Mouse (Mus musculus) limb, embryonic 13.5 days (tissue): ENCODE results near the gene Tenm2. TPM values are rescaled to one million over a fixed set of nuclear protein-coding genes. Genes with fewer than 3 reads are reported as not detected.
A peak's percentile ranks its signal among the peaks of the same experiment; 100 is the strongest.

Experiments
- ATAC-seq: fragments of 200-750 bp; cut with Nextera tagmentation; 2 replicates; pipeline ENCODE4 v1.8.0; 2017; ENCODE audit warnings: low read depth, moderate number of reproducible peaks, moderate TSS enrichment; ENCODE audit not compliant: low FRiP score
- H3K27ac ChIP-seq: fragments of 300-500 bp; sonication (generic); 2 replicates; pipeline ENCODE4 v1.5.1; 2015; ENCODE audit warnings: inconsistent platforms, mild to moderate bottlenecking, moderate library complexity
- H3K27me3 ChIP-seq: fragments of 300-500 bp; sonication (generic); 2 replicates; pipeline ENCODE4 v1.6.1; 2015; ENCODE audit warnings: mild to moderate bottlenecking, inconsistent platforms
- H3K36me3 ChIP-seq: fragments of 300-500 bp; sonication (generic); 2 replicates; pipeline ENCODE4 v1.6.1; 2015; ENCODE audit warnings: inconsistent platforms, mild to moderate bottlenecking, moderate library complexity
- H3K4me1 ChIP-seq: fragments of 300-500 bp; sonication (generic); 2 replicates; pipeline ENCODE4 v1.6.1; 2015; ENCODE audit warnings: inconsistent platforms
- H3K4me2 ChIP-seq: fragments of 300-500 bp; sonication (generic); replicated peaks from 2 replicates; pipeline ENCODE4 v1.6.1; 2015; ENCODE audit warnings: inconsistent platforms, mild to moderate bottlenecking, moderate library complexity
- H3K4me3 ChIP-seq: fragments of 300-500 bp; sonication (generic); 2 replicates; pipeline ENCODE4 v1.5.1; 2015; ENCODE audit warnings: moderate library complexity, mild to moderate bottlenecking, inconsistent platforms
- H3K9ac ChIP-seq: fragments of 300-500 bp; sonication (generic); 2 replicates; pipeline ENCODE4 v1.6.1; 2015; ENCODE audit warnings: mild to moderate bottlenecking, inconsistent platforms
- H3K9me3 ChIP-seq: fragments of 300-500 bp; sonication (generic); 2 replicates; pipeline ENCODE4 v1.6.1; 2016; ENCODE audit warnings: inconsistent platforms
- WGBS: fragments of 180-500 bp; shearing (Covaris S2); methylation state at CpG from one replicate; pipeline ENCODE4 v1.1.7; 2015; 5-methylcytosine and 5-hydroxymethylcytosine counted together
- polyA plus RNA-seq: library from polyadenylated mRNA; unstranded; fragments of >200 nt; fragmentation: Nextera tagmentation; extraction: Ambion mirVana; gene quantifications from 2 replicates; pipeline ENCODE4 v1.2.1, GENCODE M21; 2015

Gene Tenm2
- polyA plus RNA-seq, 1 experiment from 2014 or later = 6.4 TPM

GRCm38 (mm10) chr11:36036061-36036695 is 1199.6 kb downstream of the Tenm2 start:
- H3K4me3 ChIP-seq = no peak overlapping the region
- H3K4me2 ChIP-seq = no peak overlapping the region
- no peaks in the 10 kb centered on the region for H3K9me3 ChIP-seq
- no peak overlapping the region for H3K9ac ChIP-seq
- H3K27ac ChIP-seq = peak overlapping the region; percentile 35; the same call in 1 of the 2 replicates
- peaks cover 10% of the 10 kb centered on the region for H3K27me3 ChIP-seq
- peak; percentile 88 for ATAC-seq
- H3K36me3 ChIP-seq = no peaks in the 10 kb centered on the region
- WGBS = 25% methylated on average over 7 of the region's 7 CpGs
- H3K4me1 ChIP-seq = peaks cover 29% of the 10 kb centered on the region

- Histone ChIP-seq H3K27me3 (peaks cover 2% of the 10 kb centered on the region; the same call in 1 of the 2 replicates), H3K9ac (no peak overlapping the region), H3K27ac (peak overlapping the region; percentile 17; the same call in 1 of the 2 replicates), H3K4me3 (peak overlapping the region; percentile 6; the same call in 1 of the 2 replicates), H3K36me3 (no peaks in the 10 kb centered on the region), H3K4me1 (peaks cover 37% of the 10 kb centered on the region), H3K4me2 (peak overlapping the region; percentile 47), H3K9me3 (no peaks in the 10 kb centered on the region)
- WGBS = 12% methylated on average over 9 of the region's 9 CpGs
- ATAC-seq = no peak
Measured at GRCm38 (mm10) chr11:36031751-36032150, 1204.0 kb downstream of the Tenm2 start.

- no peak overlapping the region for H3K4me3 ChIP-seq
- peaks cover 16% of the 10 kb centered on the region for H3K27me3 ChIP-seq
- peaks cover 12% of the 10 kb centered on the region; the same call in 1 of the 2 replicates for H3K36me3 ChIP-seq
- 59% methylated on average over 3 of the region's 3 CpGs for WGBS
- H3K4me2 ChIP-seq = no peak overlapping the region
- no peak overlapping the region for H3K9ac ChIP-seq
- no peak for ATAC-seq
- peaks cover 5% of the 10 kb centered on the region; the same call in 1 of the 2 replicates for H3K9me3 ChIP-seq
- H3K27ac ChIP-seq = no peak overlapping the region
- H3K4me1 ChIP-seq = peaks cover 2% of the 10 kb centered on the region; the same call in 1 of the 2 replicates
Measured at GRCm38 (mm10) chr11:36020009-36020408, 1215.8 kb downstream of the Tenm2 start.

- Histone ChIP-seq H3K9ac (no peak overlapping the region), H3K27ac (no peak overlapping the region), H3K4me2 (no peak overlapping the region), H3K27me3 (peaks cover 15% of the 10 kb centered on the region; the same call in 1 of the 2 replicates), H3K9me3 (no peaks in the 10 kb centered on the region), H3K36me3 (no peaks in the 10 kb centered on the region), H3K4me3 (no peak overlapping the region), H3K4me1 (peaks cover 14% of the 10 kb centered on the region)
- 75% methylated on average over 4 of the region's 4 CpGs for WGBS
- no peak for ATAC-seq
Measured at GRCm38 (mm10) chr11:36013179-36013578, 1222.6 kb downstream of the Tenm2 start.

GRCm38 (mm10) chr11:36009281-36010208 is 1226.2 kb downstream of the Tenm2 start:
- Histone ChIP-seq H3K4me1 (peaks cover 14% of the 10 kb centered on the region), H3K4me2 (no peak overlapping the region), H3K27me3 (peaks cover 17% of the 10 kb centered on the region), H3K27ac (no peak overlapping the region), H3K36me3 (no peaks in the 10 kb centered on the region), H3K4me3 (no peak overlapping the region), H3K9ac (no peak overlapping the region), H3K9me3 (no peaks in the 10 kb centered on the region)
- WGBS = 31% methylated on average over 11 of the region's 11 CpGs
- ATAC-seq = peak; percentile 78

GRCm38 (mm10) chr11:36002900-36003299 is 1232.9 kb downstream of the Tenm2 start:
- no peaks in the 10 kb centered on the region for H3K9me3 ChIP-seq
- H3K36me3 ChIP-seq = no peaks in the 10 kb centered on the region
- no peak overlapping the region for H3K9ac ChIP-seq
- H3K4me1 ChIP-seq = peaks cover 9% of the 10 kb centered on the region
- no peak overlapping the region for H3K4me2 ChIP-seq
- no peak for ATAC-seq
- no peak overlapping the region for H3K4me3 ChIP-seq
- peaks cover 52% of the 10 kb centered on the region for H3K27me3 ChIP-seq
- 47% methylated on average over 4 of the region's 4 CpGs for WGBS
- H3K27ac ChIP-seq = no peak overlapping the region

GRCm38 (mm10) chr11:36001282-36001970 is 1234.3 kb downstream of the Tenm2 start:
- ATAC-seq = peak; percentile 90

GRCm38 (mm10) chr11:36000585-36001281 is 1235.0 kb downstream of the Tenm2 start:
- H3K27ac ChIP-seq = no peak overlapping the region
- WGBS = 6% methylated on average over 10 of the region's 10 CpGs
- H3K4me2 ChIP-seq = peak overlapping the region; percentile 62
- ATAC-seq = peak; percentile 9; the same call in 1 of the 2 replicates
- peak overlapping the region; percentile 35 for H3K4me3 ChIP-seq
- H3K4me1 ChIP-seq = peaks cover 9% of the 10 kb centered on the region
- no peaks in the 10 kb centered on the region for H3K36me3 ChIP-seq
- H3K9ac ChIP-seq = no peak overlapping the region
- H3K9me3 ChIP-seq = peaks cover under 1% of the 10 kb centered on the region; the same call in 1 of the 2 replicates
- H3K27me3 ChIP-seq = peaks cover 48% of the 10 kb centered on the region

More at GRCm38 (mm10) chr11:36001282-36001970, 1234.3 kb downstream of the Tenm2 start:
- Histone ChIP-seq H3K9ac (no peak overlapping the region), H3K36me3 (no peaks in the 10 kb centered on the region), H3K27me3 (peaks cover 48% of the 10 kb centered on the region), H3K27ac (no peak overlapping the region), H3K4me1 (peaks cover 9% of the 10 kb centered on the region), H3K4me2 (peak overlapping the region; percentile 62), H3K4me3 (peak overlapping the region; percentile 35), H3K9me3 (no peaks in the 10 kb centered on the region)
- WGBS = 4% methylated on average over 28 of the region's 28 CpGs

GRCm38 (mm10) chr11:36000038-36000437 is 1235.7 kb downstream of the Tenm2 start:
- Histone ChIP-seq H3K4me1 (peaks cover 9% of the 10 kb centered on the region), H3K4me2 (no peak overlapping the region), H3K27ac (no peak overlapping the region), H3K9ac (no peak overlapping the region), H3K27me3 (peaks cover 48% of the 10 kb centered on the region), H3K4me3 (no peak overlapping the region), H3K36me3 (no peaks in the 10 kb centered on the region), H3K9me3 (peaks cover 6% of the 10 kb centered on the region)
- 17% methylated on average over 4 of the region's 4 CpGs for WGBS
- no peak for ATAC-seq

GRCm38 (mm10) chr11:35998048-35998447 is 1237.7 kb downstream of the Tenm2 start:
- H3K27ac ChIP-seq = no peak overlapping the region
- no peak overlapping the region for H3K9ac ChIP-seq
- H3K4me2 ChIP-seq = no peak overlapping the region
- peaks cover 33% of the 10 kb centered on the region for H3K27me3 ChIP-seq
- H3K4me1 ChIP-seq = peaks cover 9% of the 10 kb centered on the region
- no peaks in the 10 kb centered on the region for H3K36me3 ChIP-seq
- 69% methylated on average over 12 of the region's 12 CpGs for WGBS
- no peak for ATAC-seq
- H3K4me3 ChIP-seq = no peak overlapping the region
- peaks cover 6% of the 10 kb centered on the region for H3K9me3 ChIP-seq

GRCm38 (mm10) chr11:35995310-35995709 is 1240.5 kb downstream of the Tenm2 start:
- Histone ChIP-seq H3K4me3 (no peak overlapping the region), H3K4me1 (no peaks in the 10 kb centered on the region; the same call in 1 of the 2 replicates), H3K4me2 (no peak overlapping the region), H3K9ac (no peak overlapping the region), H3K27ac (no peak overlapping the region), H3K9me3 (peaks cover 6% of the 10 kb centered on the region), H3K27me3 (peaks cover 17% of the 10 kb centered on the region), H3K36me3 (no peaks in the 10 kb centered on the region)
- ATAC-seq = no peak
